In genomic region chr1:92686994-92687393, GRCm38 (mm10) we compare ENCODE assay signal across 21 mouse cellular contexts. TPM values are rescaled to one million over a fixed set of nuclear protein-coding genes. Genes with fewer than 3 reads are reported as not detected.
A peak's percentile ranks its signal among the peaks of the same experiment; 100 is the strongest.
DNase-seq lines count a peak whose midpoint lies in the region; ATAC-seq lines count a peak whose summit lies in the region.
"Had no signal": no experiment of that assay in that cellular context is flagged by ENCODE, and none has a peak within 500 bp of the region (broad histone marks: within the 10 kb centered on the region; RNA-seq: fewer than 3 reads in every experiment).

No protein-coding gene starts in this region.

- no peaks in the 10 kb centered on the region for H3K9me3 ChIP-seq in kidney, embryonic 15.5 days (replicated peaks)
- H3K9me3 ChIP-seq in neural tube, embryonic 14.5 days (ENCODE audit: control insufficient read depth, low read length), result no peaks in the 10 kb centered on the region
- H3K9me3 ChIP-seq in neural tube, embryonic 15.5 days (replicated peaks), result no peaks in the 10 kb centered on the region
- no peaks in the 10 kb centered on the region for H3K9me3 ChIP-seq in embryonic facial prominence, embryonic 12.5 days
- H3K9me3 ChIP-seq: forebrain, embryonic 13.5 days; heart, embryonic 15.5 days; hindbrain, embryonic 15.5 days; stomach, embryonic 15.5 days had no signal

- peaks cover 31% of the 10 kb centered on the region for H3K4me1 ChIP-seq in kidney, embryonic 15.5 days
- H3K4me1 ChIP-seq in neural tube, embryonic 14.5 days (ENCODE audit: control insufficient read depth, insufficient read depth, low read length), result 0 out of 2 replicates have a peak, but pooled peaks cover 6% of the 10 kb centered on the region
- H3K4me1 ChIP-seq in neural tube, embryonic 15.5 days, result 0 out of 2 replicates have a peak, but pooled peaks cover 13% of the 10 kb centered on the region
- peaks cover 17% of the 10 kb centered on the region for H3K4me1 ChIP-seq in embryonic facial prominence, embryonic 12.5 days
- H3K4me1 ChIP-seq: heart, embryonic 15.5 days; hindbrain, embryonic 15.5 days; stomach, embryonic 15.5 days had no signal

- no peak overlapping the region for H3K9ac ChIP-seq in kidney, embryonic 15.5 days
- no peak overlapping the region for H3K9ac ChIP-seq in neural tube, embryonic 14.5 days (replicated peaks; ENCODE audit: low read depth, low read length)
- no peak overlapping the region for H3K9ac ChIP-seq in neural tube, embryonic 15.5 days (replicated peaks)
- H3K9ac ChIP-seq in embryonic facial prominence, embryonic 12.5 days, result no peak overlapping the region
- H3K9ac ChIP-seq: forebrain, embryonic 13.5 days; heart, embryonic 15.5 days; hindbrain, embryonic 15.5 days; liver, postnatal 0 days; stomach, embryonic 15.5 days had no signal

- H3K4me2 ChIP-seq in kidney, embryonic 15.5 days, result peak overlapping the region; percentile 3; the same call in 1 of the 2 replicates
- no peak overlapping the region for H3K4me2 ChIP-seq in neural tube, embryonic 14.5 days (ENCODE audit: low read depth, low read length)
- no peak overlapping the region for H3K4me2 ChIP-seq in neural tube, embryonic 15.5 days
- H3K4me2 ChIP-seq in embryonic facial prominence, embryonic 12.5 days (replicated peaks), result 0 out of 2 replicates have a peak overlapping the region, but pooled peaks have one; percentile 15
- H3K4me2 ChIP-seq: forebrain, embryonic 13.5 days; heart, embryonic 15.5 days; hindbrain, embryonic 15.5 days; stomach, embryonic 15.5 days had no signal

- 14% methylated on average over 8 of the region's 8 CpGs for WGBS in kidney, embryonic 15.5 days
- WGBS in neural tube, embryonic 14.5 days, result 52% methylated on average over 8 of the region's 8 CpGs
- WGBS in neural tube, embryonic 15.5 days, result 62% methylated on average over 8 of the region's 8 CpGs
- WGBS in embryonic facial prominence, embryonic 12.5 days, result 26% methylated on average over 8 of the region's 8 CpGs

- peaks cover 3% of the 10 kb centered on the region; the same call in 1 of the 2 replicates for H3K27me3 ChIP-seq in kidney, embryonic 15.5 days
- no peaks in the 10 kb centered on the region for H3K27me3 ChIP-seq in neural tube, embryonic 14.5 days (ENCODE audit: control insufficient read depth, insufficient read depth, low read length)
- H3K27me3 ChIP-seq in neural tube, embryonic 15.5 days (replicated peaks), result no peaks in the 10 kb centered on the region
- H3K27me3 ChIP-seq in embryonic facial prominence, embryonic 12.5 days, result no peaks in the 10 kb centered on the region
- H3K27me3 ChIP-seq: forebrain, embryonic 13.5 days; heart, embryonic 15.5 days; hindbrain, embryonic 15.5 days; stomach, embryonic 15.5 days had no signal

- H3K36me3 ChIP-seq in kidney, embryonic 15.5 days, result no peaks in the 10 kb centered on the region
- no peaks in the 10 kb centered on the region for H3K36me3 ChIP-seq in neural tube, embryonic 14.5 days (ENCODE audit: control insufficient read depth, insufficient read depth, low read length)
- no peaks in the 10 kb centered on the region for H3K36me3 ChIP-seq in neural tube, embryonic 15.5 days
- H3K36me3 ChIP-seq in embryonic facial prominence, embryonic 12.5 days, result no peaks in the 10 kb centered on the region
- H3K36me3 ChIP-seq: heart, embryonic 15.5 days; hindbrain, embryonic 15.5 days; stomach, embryonic 15.5 days had no signal

- ATAC-seq in kidney, embryonic 15.5 days (replicated peaks; ENCODE audit: low FRiP score), result peak; percentile 63; the same call in 1 of the 2 replicates
- ATAC-seq in neural tube, embryonic 14.5 days (ENCODE audit: low read depth), result 0 out of 2 replicates have a peak, but pooled peaks have one; percentile 44
- no peak for ATAC-seq in neural tube, embryonic 15.5 days (ENCODE audit: low FRiP score)
- ATAC-seq in embryonic facial prominence, embryonic 12.5 days (ENCODE audit: insufficient number of reproducible peaks, insufficient read depth, low FRiP score, low TSS enrichment), result no peak
- no peak for ATAC-seq in CD4-positive, CD25-positive, alpha-beta regulatory T cell, adult 4 months
- ATAC-seq: forebrain, embryonic 13.5 days; intestine, embryonic 16.5 days; liver, postnatal 0 days had no signal

- peak overlapping the region; percentile 52; the same call in 1 of the 2 replicates for H3K27ac ChIP-seq in kidney, embryonic 15.5 days
- no peak overlapping the region for H3K27ac ChIP-seq in neural tube, embryonic 14.5 days (ENCODE audit: low read depth, low read length)
- H3K27ac ChIP-seq in neural tube, embryonic 15.5 days (replicated peaks), result no peak overlapping the region
- H3K27ac ChIP-seq in embryonic facial prominence, embryonic 12.5 days, result no peak overlapping the region
- H3K27ac ChIP-seq: forebrain, embryonic 13.5 days; heart, embryonic 15.5 days; hindbrain, embryonic 15.5 days; stomach, embryonic 15.5 days had no signal

- no peak overlapping the region for H3K4me3 ChIP-seq in kidney, embryonic 15.5 days (replicated peaks)
- H3K4me3 ChIP-seq in neural tube, embryonic 14.5 days (ENCODE audit: low read depth, low read length), result no peak overlapping the region
- H3K4me3 ChIP-seq in neural tube, embryonic 15.5 days (replicated peaks), result no peak overlapping the region
- no peak overlapping the region for H3K4me3 ChIP-seq in embryonic facial prominence, embryonic 12.5 days
- H3K4me3 ChIP-seq: erythroblast, embryonic 14.5 days; forebrain, embryonic 13.5 days; heart, embryonic 15.5 days; hindbrain, embryonic 15.5 days; stomach, embryonic 15.5 days had no signal

- DNase-seq in kidney, adult 8-10 months, result no peak
- no peak for DNase-seq in urinary bladder, postnatal 25 days (ENCODE audit: low spot score)
- DNase-seq: adrenal gland, adult 2 months; cerebellum, adult 8-10 months; gastrocnemius, postnatal 25 days; heart, postnatal 4 days; liver, postnatal 0 days; lung, postnatal 10 days; thymus, adult 18-20 months had no signal

RNA-seq across cellular contexts. Expression of gene Otos, which starts 38.4 kb away (rescaled TPM):
- 0.33 and 0.39 TPM in 2 replicates for polyA plus RNA-seq in kidney, embryonic 15.5 days (2015; fragmentation: Nextera tagmentation; extraction: Ambion mirVana)
- polyA plus RNA-seq in neural tube, embryonic 14.5 days (2014; fragmentation: Nextera tagmentation; extraction: Ambion mirVana), result 0.21 TPM in 1 of 2 replicates, not detected in the other
- 0.33 and 0.73 TPM in 2 replicates for polyA plus RNA-seq in neural tube, embryonic 15.5 days (2015; fragmentation: Nextera tagmentation; extraction: Ambion mirVana)
- 0.17 TPM in 1 of 2 replicates, not detected in the other for polyA plus RNA-seq in embryonic facial prominence, embryonic 12.5 days (2016; fragmentation: Nextera tagmentation; extraction: Ambion mirVana)
- 1 to 10 TPM in 1 of 2 experiments, under 1 TPM in 1; 0.94 to 1.8 TPM for polyA plus RNA-seq in CD4-positive, CD25-positive, alpha-beta regulatory T cell, adult 4 months (2017; shearing (Covaris generic))
- polyA plus RNA-seq: heart, embryonic 15.5 days; intestine, embryonic 16.5 days; liver, adult 2 months had no signal

RNA-seq across cellular contexts. Expression of gene Cops9, which starts 45.2 kb away (rescaled TPM):
- polyA plus RNA-seq in kidney, embryonic 15.5 days (2015; fragmentation: Nextera tagmentation; extraction: Ambion mirVana), result 409 and 435 TPM in 2 replicates
- 560 and 641 TPM in 2 replicates for polyA plus RNA-seq in neural tube, embryonic 14.5 days (2014; fragmentation: Nextera tagmentation; extraction: Ambion mirVana)
- 541 and 661 TPM in 2 replicates for polyA plus RNA-seq in neural tube, embryonic 15.5 days (2015; fragmentation: Nextera tagmentation; extraction: Ambion mirVana)
- polyA plus RNA-seq in embryonic facial prominence, embryonic 12.5 days (2016; fragmentation: Nextera tagmentation; extraction: Ambion mirVana), result 340 and 378 TPM in 2 replicates
- 100 to 1,000 TPM; 161 to 251 TPM for polyA plus RNA-seq in CD4-positive, CD25-positive, alpha-beta regulatory T cell, adult 4 months (2017; shearing (Covaris generic))

Comparison
In these comparisons a context has a peak if more than half of its experiments do, and no peak if none do; other contexts are left out.
1. ATAC-seq: peak in kidney, embryonic 15.5 days (single experiment) and neural tube, embryonic 14.5 days (single experiment); none in neural tube, embryonic 15.5 days (single experiment), embryonic facial prominence, embryonic 12.5 days (single experiment) and CD4-positive, CD25-positive, alpha-beta regulatory T cell, adult 4 months (single experiment).
2. H3K4me2 ChIP-seq: peak in kidney, embryonic 15.5 days (single experiment) and embryonic facial prominence, embryonic 12.5 days (single experiment); none in neural tube, embryonic 14.5 days (single experiment) and neural tube, embryonic 15.5 days (single experiment).